Mouse (Mus musculus) spleen, postnatal 36 days (tissue): ENCODE measurements around the gene Hist1h2ak.

Experiments
- DNase-seq, 2 experiments: peaks; one replicate each; pipeline ENCODE4 v3.0.0; 2022; ENCODE audit warnings: low spot score in 2 of 2, mixed read lengths in 1 of 2

Hist1h2ak gene

DNA sequence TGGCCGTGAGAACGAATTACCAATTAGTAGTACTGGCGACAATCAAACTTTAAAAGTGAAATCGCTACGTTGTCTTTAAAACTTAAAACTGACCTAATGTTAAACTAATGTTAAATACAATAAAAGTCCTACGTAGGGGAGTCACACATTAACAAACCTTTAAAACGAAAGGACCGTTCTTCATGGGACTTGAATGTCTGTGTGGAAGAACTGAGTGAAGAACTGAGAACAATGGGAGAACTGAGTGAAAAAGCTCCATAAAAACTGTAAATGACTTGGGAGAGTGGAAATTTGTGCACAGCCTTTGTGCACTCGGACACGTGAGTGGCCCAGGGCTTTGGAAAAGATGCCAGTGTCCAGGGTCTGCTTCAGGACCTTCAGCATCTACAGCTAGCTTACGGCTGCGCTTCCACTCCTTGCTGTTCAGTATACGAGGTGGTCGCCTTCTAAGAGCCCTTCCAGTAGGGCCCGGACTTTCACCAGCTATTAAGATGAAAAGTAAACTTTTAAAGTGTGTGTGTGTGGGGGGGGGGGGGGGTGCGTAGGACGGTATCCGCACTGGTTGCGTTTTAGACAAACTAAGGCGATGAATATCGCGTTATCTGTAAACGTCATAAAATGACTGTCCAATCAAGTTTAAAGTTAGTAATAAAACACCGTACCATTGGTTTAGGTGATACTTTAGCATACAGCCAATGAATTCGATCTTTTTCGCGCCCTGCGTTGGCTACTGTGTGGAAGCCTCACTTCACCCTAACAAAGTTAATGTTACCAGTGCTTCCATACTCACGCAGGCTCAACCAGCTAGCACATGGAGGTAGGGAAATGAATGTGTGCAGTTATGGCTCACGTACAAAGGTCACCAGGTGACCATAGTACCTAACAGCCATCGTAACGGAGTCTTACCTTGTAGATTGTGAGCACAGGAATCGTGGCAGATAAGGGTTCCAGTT is 25.5 kb upstream of the Hist1h2ak start:
- peak; percentile 74 to 88 for DNase-seq

GRCm38 (mm10) chr13:21755707-21756106 is 2.1 kb upstream of the Hist1h2ak start:
- DNase-seq = no peak

GRCm38 (mm10) chr13:21754294-21755001 is 821 bp upstream of the Hist1h2ak start:
- peak; percentile 43 to 66 for DNase-seq

GRCm38 (mm10) chr13:21753051-21753523 is 540 bp downstream of the Hist1h2ak start:
- DNase-seq = no peak

DNA sequence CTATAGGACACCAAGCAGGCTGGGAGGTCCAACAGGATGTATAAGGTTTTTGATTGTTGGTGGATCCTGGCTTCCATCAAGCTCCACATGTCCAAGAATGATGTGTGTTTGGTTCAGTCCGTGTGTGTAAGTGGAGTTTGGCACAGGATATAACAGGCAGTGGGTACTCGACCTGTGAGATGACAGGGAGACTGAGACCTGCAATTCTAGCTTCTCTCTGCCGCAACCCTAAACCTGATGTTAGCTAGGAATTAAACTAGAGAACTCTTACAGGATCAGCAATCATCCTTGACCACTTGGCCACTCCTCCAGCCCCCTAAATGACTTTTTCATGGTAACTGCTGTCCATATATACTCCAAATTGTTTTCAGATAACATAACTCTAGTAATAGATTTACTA is 1.3 kb downstream of the Hist1h2ak start:
- no peak for DNase-seq

GRCm38 (mm10) chr13:21751827-21752226 is 1.8 kb downstream of the Hist1h2ak start:
- DNase-seq = no peak

DNA sequence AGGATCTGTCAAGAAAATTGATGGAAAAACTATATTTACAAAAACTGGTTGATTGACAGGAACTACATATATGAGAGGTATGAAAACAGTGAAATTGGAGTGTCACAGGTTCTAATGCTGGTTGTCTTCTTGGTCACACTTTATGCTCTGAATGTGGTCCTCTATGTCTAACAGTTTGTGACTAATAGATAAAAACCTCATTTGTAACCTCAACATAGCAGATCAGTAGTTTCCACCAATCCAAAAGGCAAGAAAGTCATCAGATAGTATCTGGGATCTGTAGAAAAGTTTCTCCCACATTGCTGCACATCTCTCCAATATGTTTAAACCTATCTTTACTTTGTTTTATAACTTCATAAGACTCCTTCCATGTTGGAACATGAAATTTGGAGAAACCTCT is 2.2 kb downstream of the Hist1h2ak start:
- no peak for DNase-seq

DNA sequence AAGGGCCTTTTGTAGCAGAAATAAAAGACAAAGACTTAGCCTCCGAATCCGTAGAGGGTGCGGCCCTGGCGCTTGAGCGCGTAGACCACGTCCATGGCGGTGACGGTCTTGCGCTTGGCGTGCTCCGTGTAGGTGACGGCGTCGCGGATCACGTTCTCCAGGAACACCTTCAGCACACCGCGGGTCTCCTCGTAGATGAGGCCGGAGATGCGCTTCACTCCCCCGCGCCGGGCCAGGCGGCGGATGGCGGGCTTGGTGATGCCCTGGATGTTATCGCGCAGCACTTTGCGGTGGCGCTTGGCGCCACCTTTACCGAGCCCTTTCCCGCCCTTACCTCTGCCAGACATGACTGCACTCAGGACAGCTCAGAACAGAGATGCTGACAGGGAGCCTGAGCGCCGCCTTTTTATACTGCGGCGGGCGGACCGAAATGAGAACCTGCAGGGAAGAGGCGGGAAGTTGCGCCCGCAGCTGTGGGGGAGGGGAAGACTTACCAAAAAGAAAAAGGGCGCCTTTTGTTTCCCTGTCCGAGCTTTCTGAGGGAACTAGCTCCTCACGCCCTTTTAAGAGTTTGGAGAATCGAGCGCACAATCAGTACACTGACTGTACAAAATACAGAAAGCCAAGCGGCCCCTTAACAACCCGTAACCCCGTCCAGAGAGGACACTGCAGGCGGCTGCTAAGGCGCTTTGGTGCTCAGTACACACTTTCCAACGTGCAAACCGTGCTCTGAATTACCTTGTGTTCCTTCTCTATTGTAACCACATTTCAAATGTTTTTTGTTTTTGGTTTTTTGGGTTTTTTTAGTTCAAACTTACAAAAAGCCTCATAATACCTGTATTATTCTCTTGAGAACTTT is 3.2 kb downstream of the Hist1h2ak start, which contains the start of gene Hist1h4k:
Gene Hist1h4k (minus strand): TSS at position 347 of the 859 bp plus-strand sequence.
- DNase-seq = peak; percentile 90 to 93

DNA sequence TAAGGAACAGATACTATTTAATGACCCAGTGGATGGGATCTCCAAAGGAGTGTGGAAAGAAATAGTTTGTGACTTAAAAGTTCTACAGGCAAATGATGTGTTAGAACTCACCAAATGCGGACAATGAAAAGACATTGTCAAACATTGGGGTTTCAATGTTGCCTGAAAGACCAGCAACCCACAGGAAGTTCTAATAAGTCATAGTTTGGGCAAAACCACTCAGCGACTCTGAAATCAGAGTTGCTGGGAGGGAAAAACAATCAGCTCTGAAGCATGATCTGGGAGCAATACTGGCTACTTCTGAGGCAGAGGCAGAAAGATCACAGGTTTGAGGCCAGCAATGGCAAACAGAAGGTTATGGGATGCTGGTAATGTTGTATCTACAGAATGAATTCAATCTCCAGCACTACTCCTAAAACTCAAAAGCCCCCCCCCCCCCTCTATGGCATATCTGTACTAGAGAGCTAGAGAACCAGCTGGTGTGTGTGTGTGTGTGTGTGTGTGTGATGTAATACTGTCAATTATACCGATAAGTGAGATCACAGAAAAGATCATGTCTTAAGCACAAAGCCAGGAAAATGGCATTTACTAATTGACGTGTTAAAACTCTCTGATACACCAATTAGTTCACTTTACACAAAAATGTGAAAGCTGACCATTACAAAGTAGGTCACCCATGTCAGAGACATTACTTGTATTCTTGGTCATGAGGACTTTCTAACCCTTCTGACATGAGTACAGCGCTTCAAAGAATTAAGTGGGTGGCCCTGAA is 4.1 kb downstream of the Hist1h2ak start:
- DNase-seq = no peak

DNA sequence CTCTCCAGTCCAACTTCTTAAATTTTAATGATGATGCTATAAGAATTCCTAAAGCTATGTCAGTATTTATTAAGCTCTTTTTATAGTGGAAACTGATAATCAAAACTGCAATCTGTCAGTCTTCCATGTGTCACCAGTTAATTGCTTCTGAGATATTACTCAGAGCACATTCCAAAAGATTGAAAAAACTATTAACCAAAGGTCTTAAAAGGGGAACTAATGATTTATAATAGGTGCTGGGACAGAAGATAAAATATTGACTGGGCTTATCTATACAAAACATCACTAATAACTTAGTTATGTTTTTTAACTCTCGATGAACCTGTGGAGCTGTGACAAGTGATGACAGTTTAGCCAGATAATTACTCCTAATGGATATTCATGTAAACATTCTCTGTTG is 8.6 kb downstream of the Hist1h2ak start:
- DNase-seq = no peak

DNA sequence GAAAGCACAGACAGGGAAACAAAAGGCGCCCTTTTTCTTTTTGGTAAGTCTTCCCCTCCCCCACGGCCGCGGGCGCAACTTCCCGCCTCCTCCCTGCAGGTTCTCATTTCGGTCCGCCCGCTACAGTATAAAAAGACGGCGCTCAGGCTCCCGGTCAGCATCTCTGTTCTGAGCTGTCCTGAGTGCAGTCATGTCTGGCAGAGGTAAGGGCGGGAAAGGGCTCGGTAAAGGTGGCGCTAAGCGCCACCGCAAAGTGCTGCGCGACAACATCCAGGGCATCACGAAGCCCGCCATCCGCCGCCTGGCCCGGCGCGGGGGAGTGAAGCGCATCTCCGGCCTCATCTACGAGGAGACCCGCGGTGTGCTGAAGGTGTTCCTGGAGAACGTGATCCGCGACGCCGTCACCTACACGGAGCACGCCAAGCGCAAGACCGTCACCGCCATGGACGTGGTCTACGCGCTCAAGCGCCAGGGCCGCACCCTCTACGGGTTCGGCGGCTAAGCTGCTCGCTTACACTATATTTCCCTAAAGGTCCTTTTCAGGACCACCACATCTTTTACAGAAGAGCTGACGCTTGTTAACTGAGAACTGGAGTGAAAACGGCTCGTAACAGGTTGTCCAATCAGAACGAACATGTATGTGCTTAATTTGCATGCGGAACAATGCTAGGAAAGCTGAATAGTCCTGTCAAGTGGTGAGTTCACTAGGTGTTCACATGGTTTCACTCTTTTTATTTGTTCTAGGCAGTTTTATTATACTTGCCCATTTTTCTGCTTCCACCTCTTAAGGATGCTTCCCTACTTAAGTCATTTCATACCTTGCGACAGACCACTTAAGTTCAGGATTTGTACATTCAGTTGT is 18.5 kb downstream of the Hist1h2ak start, which contains the start of gene Hist1h4j:
Gene Hist1h4j (plus strand): TSS at position 159 of the 862 bp plus-strand sequence.
- peak; percentile 70 to 78 for DNase-seq

- DNase-seq = peak; percentile 75 to 85
Measured at GRCm38 (mm10) chr13:21734010-21734905, 19.4 kb downstream of the Hist1h2ak start.

- DNase-seq = no peak
Measured at GRCm38 (mm10) chr13:21733466-21733865, 20.2 kb downstream of the Hist1h2ak start.

- DNase-seq = no peak
Measured at GRCm38 (mm10) chr13:21729544-21729943, 24.1 kb downstream of the Hist1h2ak start.

- DNase-seq = no peak
Measured at GRCm38 (mm10) chr13:21727948-21728572, 25.6 kb downstream of the Hist1h2ak start.

- no peak for DNase-seq
Measured at GRCm38 (mm10) chr13:21722993-21723836, 30.4 kb downstream of the Hist1h2ak start.

GRCm38 (mm10) chr13:21722373-21722925 is 31.2 kb downstream of the Hist1h2ak start:
- DNase-seq = no peak
